Mouse (Mus musculus): Measurements from ENCODE around the gene Mtch1. TPM values are rescaled to one million over a fixed set of nuclear protein-coding genes. Genes with fewer than 3 reads are reported as not detected.
"Not testable (repeated sequence)": the region's sequence is repeated elsewhere in the genome, so short reads cannot be mapped to it uniquely, and the experiment has no call there.

The Mtch1 gene
- polyA plus RNA-seq, 1 experiment from 2014 or later, result 278 TPM

DNA sequence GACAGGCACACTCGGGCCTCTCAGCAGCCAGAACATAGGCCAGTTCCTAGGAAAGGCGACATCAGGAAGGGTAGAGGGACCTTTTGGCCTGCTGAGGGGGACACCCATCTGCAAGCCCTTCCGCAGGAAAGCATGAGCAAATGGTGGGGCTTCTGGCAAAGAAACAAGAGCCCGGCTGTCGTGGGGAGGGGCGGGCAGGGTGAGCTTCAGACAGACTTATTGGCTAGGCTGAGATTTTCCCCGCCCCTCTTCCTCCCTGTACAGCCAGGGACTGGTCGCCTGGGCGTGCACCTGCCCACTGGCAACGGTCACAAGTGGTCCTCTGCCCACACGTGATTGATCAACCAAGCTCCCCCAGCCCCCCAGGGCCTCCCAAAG lies 8.7 kb upstream of the Mtch1 start:
- H3K36me3 ChIP-seq (replicated peaks), result no peaks in the 10 kb centered on the region
- WGBS, result 2% methylated on average over 11 of the region's 11 CpGs
- DNase-seq (ENCODE audit: low spot score), result peak; percentile 89
- peak overlapping the region; percentile 89 for H3K27ac ChIP-seq (replicated peaks)
- no peaks in the 10 kb centered on the region for H3K27me3 ChIP-seq (replicated peaks; ENCODE audit: low read depth, poor library complexity, severe bottlenecking)
- peaks cover 41% of the 10 kb centered on the region for H3K4me1 ChIP-seq
- H3K4me3 ChIP-seq, result peak overlapping the region; percentile 53
- no peaks in the 10 kb centered on the region for H3K9me3 ChIP-seq

DNA sequence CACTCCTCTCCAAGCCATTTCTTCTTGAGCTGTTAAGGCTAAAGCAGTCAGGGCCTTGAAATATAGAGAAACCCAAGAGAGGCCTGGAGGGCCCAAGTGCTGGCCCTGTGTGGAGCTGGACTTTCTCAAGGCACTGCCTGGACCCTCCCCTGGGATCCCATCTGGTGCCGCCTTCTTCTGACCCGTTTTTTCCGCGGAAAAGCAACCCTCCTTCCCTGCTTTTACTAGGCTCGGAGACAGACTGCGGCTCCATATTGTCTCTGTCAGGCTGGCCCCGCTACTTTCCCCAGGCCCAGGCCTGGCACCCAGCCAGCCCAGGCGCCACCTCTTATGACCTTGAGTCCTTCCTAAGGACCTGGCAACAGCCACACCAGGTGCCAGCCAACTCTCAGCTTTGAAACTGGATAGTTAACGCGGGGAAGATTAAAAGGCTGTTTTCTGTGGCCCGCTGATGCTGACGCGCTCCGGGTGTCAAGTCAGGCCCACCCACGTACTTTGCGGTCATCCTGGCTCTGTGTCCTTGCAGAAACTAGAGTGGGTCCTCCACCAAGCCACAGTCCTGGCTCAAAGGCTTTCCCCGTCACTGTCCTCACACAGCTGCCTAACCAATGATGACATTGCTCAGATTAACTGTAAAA lies 8.2 kb upstream of the Mtch1 start:
- WGBS, result 35% methylated on average over 17 of the region's 17 CpGs
- Histone ChIP-seq H3K27me3 (replicated peaks; ENCODE audit: low read depth, poor library complexity, severe bottlenecking) (no peaks in the 10 kb centered on the region), H3K4me1 (peaks cover 36% of the 10 kb centered on the region), H3K36me3 (replicated peaks) (no peaks in the 10 kb centered on the region), H3K9me3 (no peaks in the 10 kb centered on the region), H3K4me3 (peak overlapping the region; percentile 53), H3K27ac (replicated peaks) (peak overlapping the region; percentile 89)
- DNase-seq (ENCODE audit: low spot score), result peak; percentile 64

DNA sequence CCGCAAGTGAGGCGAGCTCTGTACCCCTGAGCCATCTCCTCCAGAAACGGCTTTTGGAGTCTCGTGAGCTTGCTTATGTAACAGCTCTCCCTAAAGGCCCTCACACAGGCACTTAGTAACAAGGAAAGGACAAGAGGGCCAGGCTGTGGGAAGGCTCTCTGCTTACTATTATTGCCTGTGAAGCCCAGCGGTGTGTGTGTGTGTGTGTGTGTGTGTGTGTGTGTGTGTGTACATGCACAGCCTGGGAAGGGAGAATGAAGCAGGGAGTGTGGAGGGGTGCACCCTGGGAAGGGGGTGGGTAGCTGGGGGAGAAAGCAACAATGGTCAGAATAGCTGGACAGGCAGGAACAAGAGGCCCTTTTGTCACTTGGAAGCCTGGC lies 7.7 kb upstream of the Mtch1 start:
- 58% methylated on average over 5 of the region's 5 CpGs for WGBS
- Histone ChIP-seq H3K36me3 (replicated peaks) (no peaks in the 10 kb centered on the region), H3K4me1 (peaks cover 30% of the 10 kb centered on the region), H3K27me3 (replicated peaks; ENCODE audit: low read depth, poor library complexity, severe bottlenecking) (no peaks in the 10 kb centered on the region), H3K9me3 (no peaks in the 10 kb centered on the region), H3K27ac (replicated peaks) (peak overlapping the region; percentile 89), H3K4me3 (peak overlapping the region; percentile 53)
- no peak for DNase-seq (ENCODE audit: low spot score)

DNA sequence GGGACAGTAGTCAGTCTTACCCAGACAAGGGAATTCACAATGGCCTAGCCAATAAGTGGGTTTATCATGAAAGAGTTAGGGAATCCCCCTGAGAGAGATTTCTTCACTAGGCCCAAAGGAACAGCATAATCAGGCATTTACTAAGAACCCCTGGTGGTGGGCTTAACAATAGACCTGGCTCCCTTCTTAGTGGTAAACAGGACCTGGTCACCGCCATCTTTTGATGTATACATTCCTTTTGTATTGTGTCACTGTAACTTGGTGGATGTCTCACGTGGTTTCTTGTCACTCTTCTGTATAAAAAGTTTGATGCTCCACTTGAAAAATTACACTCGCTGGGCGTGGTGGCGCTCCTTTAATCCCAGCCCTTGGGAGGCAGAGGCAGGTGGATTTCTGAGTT lies 3.3 kb upstream of the Mtch1 start:
- not testable (repeated sequence) for DNase-seq (ENCODE audit: low spot score); H3K36me3 ChIP-seq (replicated peaks); H3K4me3 ChIP-seq; H3K27me3 ChIP-seq (replicated peaks; ENCODE audit: low read depth, poor library complexity, severe bottlenecking); H3K27ac ChIP-seq (replicated peaks); H3K9me3 ChIP-seq
- WGBS, result 74% methylated on average over 5 of the region's 5 CpGs
- H3K4me1 ChIP-seq, result peaks cover 34% of the 10 kb centered on the region

DNA sequence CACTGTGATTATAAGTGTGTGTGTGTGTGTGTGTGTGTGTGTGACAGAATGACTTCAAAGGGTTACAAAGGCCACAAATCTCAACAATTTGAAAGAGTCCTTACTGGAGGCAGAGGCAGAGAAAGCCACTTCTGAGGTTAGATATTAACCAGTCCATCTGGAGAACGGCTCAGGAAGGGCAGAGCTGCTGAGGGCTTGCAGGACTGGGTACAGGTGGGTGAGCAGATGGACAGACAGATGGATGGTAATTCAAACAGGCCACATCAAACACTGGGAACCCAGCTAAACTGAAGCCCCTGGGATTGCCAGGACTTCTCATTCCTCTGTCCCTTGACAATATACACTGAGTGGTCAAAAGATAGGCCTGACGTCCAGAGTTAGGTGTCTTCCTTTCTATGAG lies 1.3 kb upstream of the Mtch1 start:
- H3K27ac ChIP-seq (replicated peaks), result no peak overlapping the region
- H3K27me3 ChIP-seq (replicated peaks; ENCODE audit: low read depth, poor library complexity, severe bottlenecking), result no peaks in the 10 kb centered on the region
- no peak for DNase-seq (ENCODE audit: low spot score)
- peaks cover 14% of the 10 kb centered on the region for H3K36me3 ChIP-seq (replicated peaks)
- no peaks in the 10 kb centered on the region for H3K9me3 ChIP-seq
- H3K4me3 ChIP-seq, result no peak overlapping the region
- peaks cover 28% of the 10 kb centered on the region for H3K4me1 ChIP-seq
- 85% methylated on average over 2 of the region's 2 CpGs for WGBS

DNA sequence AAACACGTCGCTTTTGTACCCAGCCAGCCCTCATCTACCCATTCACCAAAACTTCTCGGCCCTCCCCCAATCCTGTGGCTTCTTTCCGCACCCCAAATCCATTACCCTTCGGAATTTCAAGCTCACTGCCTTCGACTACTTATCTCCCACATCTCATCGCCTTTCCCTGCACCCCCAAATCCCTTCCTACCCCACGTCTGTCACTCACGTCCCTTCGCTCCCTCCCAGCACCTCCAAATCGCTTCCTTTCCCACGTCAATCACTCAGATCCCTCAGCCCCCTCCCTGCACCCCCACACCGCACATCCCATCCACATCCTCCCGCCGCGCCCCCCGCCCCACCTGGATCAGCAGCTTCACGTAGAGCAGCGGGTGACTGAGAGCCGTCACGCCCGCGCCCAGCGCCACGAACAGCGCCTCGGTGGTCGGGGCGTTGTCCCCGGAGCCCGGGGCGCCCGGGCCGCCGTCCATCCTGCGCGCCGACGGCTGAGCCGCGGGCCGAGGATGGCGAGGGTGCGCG lies 549 bp downstream of the Mtch1 start:
- H3K4me3 ChIP-seq, result peak overlapping the region; percentile 98
- peaks cover 41% of the 10 kb centered on the region for H3K4me1 ChIP-seq
- DNase-seq (ENCODE audit: low spot score), result no peak
- no peaks in the 10 kb centered on the region for H3K27me3 ChIP-seq (replicated peaks; ENCODE audit: low read depth, poor library complexity, severe bottlenecking)
- H3K9me3 ChIP-seq, result no peaks in the 10 kb centered on the region
- peak overlapping the region; percentile 97 for H3K27ac ChIP-seq (replicated peaks)
- under 1% methylated on average over 45 of the region's 45 CpGs for WGBS
- peaks cover 32% of the 10 kb centered on the region for H3K36me3 ChIP-seq (replicated peaks)

DNA sequence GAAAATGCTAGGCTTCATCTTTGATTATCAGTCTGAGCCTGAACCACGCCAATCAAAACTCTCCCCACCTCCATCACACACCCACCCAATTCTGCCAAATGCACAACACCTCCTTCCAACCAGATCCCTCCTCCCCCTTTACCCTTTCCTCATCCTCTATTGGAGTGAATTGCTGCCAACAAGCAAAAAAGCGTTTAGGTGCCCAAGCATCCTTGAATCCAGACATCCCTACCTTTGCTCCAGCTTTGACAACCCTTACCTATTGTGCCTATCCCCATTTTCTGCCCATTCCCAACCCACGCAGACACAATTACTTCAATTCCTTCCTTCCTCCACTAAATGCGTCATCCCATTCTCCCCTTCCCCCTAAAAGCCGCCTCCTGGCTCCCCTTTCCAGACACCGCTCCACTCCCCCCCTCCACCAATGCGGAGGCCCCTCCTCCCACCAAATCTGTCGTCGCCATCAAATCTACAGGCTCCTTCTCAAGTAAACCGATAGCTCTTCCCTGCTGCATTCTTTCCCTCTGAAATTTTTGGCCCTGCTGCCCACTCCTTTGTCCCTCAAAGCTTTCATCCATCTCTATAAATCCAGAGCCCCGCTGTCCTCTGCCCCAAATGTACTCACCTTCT lies 1.1 kb downstream of the Mtch1 start:
- peak; percentile 71 for DNase-seq (ENCODE audit: low spot score)
- peak overlapping the region; percentile 97 for H3K27ac ChIP-seq (replicated peaks)
- H3K9me3 ChIP-seq, result no peaks in the 10 kb centered on the region
- peaks cover 47% of the 10 kb centered on the region for H3K4me1 ChIP-seq
- H3K27me3 ChIP-seq (replicated peaks; ENCODE audit: low read depth, poor library complexity, severe bottlenecking), result no peaks in the 10 kb centered on the region
- peak overlapping the region; percentile 98 for H3K4me3 ChIP-seq
- WGBS, result 6% methylated on average over 11 of the region's 11 CpGs
- peaks cover 37% of the 10 kb centered on the region for H3K36me3 ChIP-seq (replicated peaks)

DNA sequence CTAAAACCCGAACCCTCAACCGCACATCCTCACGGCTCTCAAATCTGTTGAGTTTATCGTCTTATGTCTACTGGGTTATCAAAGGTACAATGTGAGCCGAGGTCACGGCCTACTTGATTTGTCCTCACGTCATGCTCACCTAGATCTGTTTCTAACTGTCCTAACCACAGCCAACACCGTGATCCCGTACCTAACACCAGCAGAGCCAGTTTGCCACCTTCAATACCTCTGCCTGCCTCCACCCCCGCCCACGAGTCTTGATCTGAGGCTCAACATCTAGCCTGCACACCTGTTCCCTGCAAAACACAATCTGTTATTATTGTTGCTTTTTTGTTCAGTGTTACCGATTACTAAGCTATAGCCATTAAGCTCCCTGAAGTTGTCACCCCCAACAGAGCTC lies 2.5 kb downstream of the Mtch1 start:
- no peak for DNase-seq (ENCODE audit: low spot score)
- no peak overlapping the region for H3K27ac ChIP-seq (replicated peaks)
- H3K27me3 ChIP-seq (replicated peaks; ENCODE audit: low read depth, poor library complexity, severe bottlenecking), result no peaks in the 10 kb centered on the region
- 96% methylated on average over 12 of the region's 12 CpGs for WGBS
- H3K4me3 ChIP-seq, result peak overlapping the region; percentile 98; the same call in 1 of the 2 replicates
- H3K4me1 ChIP-seq, result peaks cover 60% of the 10 kb centered on the region
- peaks cover 48% of the 10 kb centered on the region for H3K36me3 ChIP-seq (replicated peaks)
- H3K9me3 ChIP-seq, result no peaks in the 10 kb centered on the region

DNA sequence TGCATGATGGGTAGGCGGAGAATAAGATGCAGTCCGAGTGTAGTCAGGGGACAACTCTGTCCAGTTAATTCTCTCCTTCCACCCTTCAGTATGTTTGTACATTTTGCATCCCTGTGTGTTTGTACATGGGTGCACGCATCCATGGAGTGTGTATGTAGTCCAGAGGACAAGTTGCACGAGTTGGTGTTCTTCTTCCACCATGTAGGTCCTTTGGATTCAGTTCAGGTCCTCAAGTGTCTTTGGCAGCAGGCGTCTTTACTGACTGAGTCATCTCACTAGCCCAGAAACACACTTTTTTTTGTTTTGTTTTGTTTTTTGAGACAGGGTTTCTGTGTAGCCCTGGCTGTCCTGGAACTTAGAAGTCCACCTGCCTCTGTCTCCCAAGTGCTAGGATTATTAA lies 4.5 kb downstream of the Mtch1 start:
- Histone ChIP-seq H3K4me3 (no peak overlapping the region), H3K36me3 (replicated peaks) (peaks cover 69% of the 10 kb centered on the region), H3K9me3 (no peaks in the 10 kb centered on the region), H3K27me3 (replicated peaks; ENCODE audit: low read depth, poor library complexity, severe bottlenecking) (no peaks in the 10 kb centered on the region), H3K27ac (replicated peaks) (no peak overlapping the region), H3K4me1 (peaks cover 59% of the 10 kb centered on the region)
- WGBS, result 94% methylated on average over 5 of the region's 5 CpGs
- DNase-seq (ENCODE audit: low spot score), result no peak

DNA sequence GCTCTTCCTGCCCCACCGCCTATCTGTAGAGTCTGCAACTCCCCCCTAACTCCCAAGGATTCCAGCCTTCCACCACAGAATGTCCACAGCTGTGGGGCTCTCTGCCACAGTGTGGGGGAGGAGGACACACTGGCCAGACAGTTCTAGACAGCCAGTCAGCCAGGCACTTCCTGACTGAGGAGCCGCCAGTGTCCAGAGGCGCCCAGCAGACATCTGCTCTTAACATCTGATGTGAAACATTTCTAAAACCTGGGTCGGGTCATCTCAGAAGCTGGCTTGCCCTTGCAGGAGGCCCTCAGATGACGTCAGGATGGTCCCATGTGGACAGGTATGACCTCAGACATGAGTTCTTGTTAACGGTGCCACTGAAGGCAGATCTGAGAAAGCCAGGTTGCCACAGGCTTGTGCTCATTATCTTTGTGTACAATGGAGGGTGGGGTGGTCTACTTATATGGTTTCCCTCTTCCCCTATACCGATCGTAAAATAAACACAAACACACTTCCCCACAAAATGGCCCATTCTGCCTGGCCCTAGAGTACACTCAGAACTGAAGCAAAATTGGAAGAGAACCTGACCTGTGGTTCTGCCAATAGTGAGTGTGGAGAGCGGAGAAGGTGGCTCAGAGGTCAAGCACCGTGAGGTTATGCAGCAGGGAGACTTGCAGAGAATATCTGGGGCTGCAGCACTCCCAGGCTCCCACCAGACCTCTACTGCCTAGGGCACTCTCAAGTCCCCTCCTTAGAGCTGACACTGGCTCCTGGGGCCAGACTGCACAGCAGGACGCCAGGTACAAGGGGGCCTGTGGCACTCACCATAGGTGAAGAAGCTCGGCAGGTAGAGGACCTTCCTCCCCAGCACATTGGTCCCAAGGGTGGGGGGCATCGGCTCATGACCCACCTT lies 5.5 kb downstream of the Mtch1 start:
- 42% methylated on average over 13 of the region's 13 CpGs for WGBS
- Histone ChIP-seq H3K27ac (replicated peaks) (peak overlapping the region; percentile 76), H3K4me1 (peaks cover 53% of the 10 kb centered on the region), H3K36me3 (replicated peaks) (peaks cover 78% of the 10 kb centered on the region), H3K4me3 (peak overlapping the region; percentile 23), H3K27me3 (replicated peaks; ENCODE audit: low read depth, poor library complexity, severe bottlenecking) (no peaks in the 10 kb centered on the region), H3K9me3 (no peaks in the 10 kb centered on the region)
- peak; percentile 48 for DNase-seq (ENCODE audit: low spot score)

DNA sequence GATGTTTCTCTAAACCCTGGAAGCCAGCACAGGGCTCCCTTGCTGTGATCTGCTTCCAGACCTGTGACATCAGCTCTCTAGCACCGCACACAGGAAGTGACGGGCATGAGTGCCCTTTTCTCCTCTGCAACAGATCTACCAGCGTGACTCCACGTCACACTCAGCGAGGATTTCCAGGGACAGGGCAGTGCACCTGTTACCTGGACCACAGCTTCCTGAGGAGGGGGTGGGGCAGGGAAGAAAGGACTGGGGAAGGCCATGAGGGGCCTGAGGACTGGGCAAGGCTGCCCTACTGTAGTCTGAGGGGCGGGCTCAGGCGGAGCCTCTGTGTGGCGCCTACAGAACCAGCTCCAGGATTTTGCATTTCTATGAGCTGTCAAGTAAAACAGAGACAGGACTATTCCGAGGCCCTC lies 6.1 kb downstream of the Mtch1 start:
- H3K27ac ChIP-seq (replicated peaks), result peak overlapping the region; percentile 76
- no peaks in the 10 kb centered on the region for H3K27me3 ChIP-seq (replicated peaks; ENCODE audit: low read depth, poor library complexity, severe bottlenecking)
- H3K36me3 ChIP-seq (replicated peaks), result peaks cover 85% of the 10 kb centered on the region
- no peaks in the 10 kb centered on the region for H3K9me3 ChIP-seq
- H3K4me1 ChIP-seq, result peaks cover 50% of the 10 kb centered on the region
- peak overlapping the region; percentile 23 for H3K4me3 ChIP-seq
- DNase-seq (ENCODE audit: low spot score), result peak; percentile 40
- WGBS, result 19% methylated on average over 9 of the region's 9 CpGs

DNA sequence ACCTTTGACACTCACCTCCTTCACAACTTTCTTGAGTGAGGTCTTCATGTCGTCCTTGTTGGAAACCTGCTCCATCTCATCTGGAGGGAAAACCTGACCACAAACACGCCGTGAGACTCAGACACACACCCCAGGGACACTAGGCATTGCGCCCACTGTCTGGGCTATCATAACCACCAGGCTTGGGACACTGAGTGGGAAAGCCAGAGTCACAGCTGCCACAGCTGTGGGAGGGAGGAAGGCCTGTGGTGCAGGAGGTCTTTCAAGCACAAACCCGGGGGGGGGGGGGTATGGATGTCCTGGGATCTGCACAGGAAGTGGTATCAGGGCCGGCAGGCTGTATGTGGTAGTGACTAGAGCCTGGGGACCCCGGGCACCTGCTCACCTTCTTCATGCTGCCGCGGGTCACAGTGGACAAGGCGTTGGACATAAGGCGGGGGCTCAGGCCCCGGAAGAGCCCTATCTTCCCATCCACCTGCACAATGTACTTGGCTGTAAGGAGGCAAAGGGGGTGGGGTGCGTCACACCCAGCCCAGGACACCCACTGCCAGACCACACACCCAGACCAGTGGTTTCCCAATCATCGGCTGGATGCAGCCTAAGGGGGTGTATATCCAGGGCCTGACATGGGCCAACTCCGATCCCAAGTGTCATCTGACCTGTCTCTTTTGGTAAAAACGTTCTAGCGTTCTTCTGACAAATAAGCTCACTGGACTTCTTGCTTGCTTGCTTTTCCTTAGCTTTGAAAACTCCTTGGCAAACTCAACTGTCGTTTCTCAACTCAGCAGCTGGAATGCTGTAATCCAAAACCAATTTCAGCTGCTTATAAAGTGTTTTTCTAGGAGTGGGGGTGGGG lies 7.1 kb downstream of the Mtch1 start:
- Histone ChIP-seq H3K27ac (replicated peaks) (peak overlapping the region; percentile 76), H3K27me3 (replicated peaks; ENCODE audit: low read depth, poor library complexity, severe bottlenecking) (no peaks in the 10 kb centered on the region), H3K9me3 (no peaks in the 10 kb centered on the region), H3K4me1 (peaks cover 40% of the 10 kb centered on the region), H3K36me3 (replicated peaks) (peaks cover 95% of the 10 kb centered on the region), H3K4me3 (peak overlapping the region; percentile 23; the same call in 1 of the 2 replicates)
- no peak for DNase-seq (ENCODE audit: low spot score)
- WGBS, result 80% methylated on average over 18 of the region's 18 CpGs
